Mouse (Mus musculus) midbrain, embryonic 16.5 days (tissue): Measurements from ENCODE around the gene Mtmr4. TPM values are rescaled to one million over a fixed set of nuclear protein-coding genes. Genes with fewer than 3 reads are reported as not detected.

Experiments
- ATAC-seq: fragments of 200-750 bp; cut with Nextera tagmentation; 2 replicates; pipeline ENCODE4 v1.8.0; 2017; ENCODE audit warnings: moderate TSS enrichment
- H3K27ac ChIP-seq: fragments of 300-500 bp; sonication (generic); 2 replicates; pipeline ENCODE4 v1.5.1; 2014; ENCODE audit warnings: mild to moderate bottlenecking, low read length, mixed read lengths
- H3K27me3 ChIP-seq: fragments of 300-500 bp; sonication (generic); 2 replicates; pipeline ENCODE4 v1.6.1; 2014; ENCODE audit warnings: low read depth, low read length, mixed read lengths; ENCODE audit not compliant: control insufficient read depth, insufficient read depth
- H3K36me3 ChIP-seq: fragments of 300-500 bp; sonication (generic); 2 replicates; pipeline ENCODE4 v1.6.1; 2014; ENCODE audit warnings: mild to moderate bottlenecking, low read length, moderate library complexity, mixed read lengths; ENCODE audit not compliant: control insufficient read depth, insufficient read depth
- H3K4me1 ChIP-seq: fragments of 300-500 bp; sonication (generic); 2 replicates; pipeline ENCODE4 v1.6.1; 2014; ENCODE audit warnings: mild to moderate bottlenecking, low read length, mixed read lengths; ENCODE audit not compliant: control insufficient read depth, insufficient read depth
- H3K4me2 ChIP-seq: fragments of 300-500 bp; sonication (generic); 2 replicates; pipeline ENCODE4 v1.6.1; 2014; ENCODE audit warnings: mild to moderate bottlenecking, low read length, mixed read lengths
- H3K4me3 ChIP-seq: fragments of 300-500 bp; sonication (generic); 2 replicates; pipeline ENCODE4 v1.5.1; 2014; ENCODE audit warnings: low read depth, mild to moderate bottlenecking, low read length, moderate library complexity, mixed read lengths
- H3K9ac ChIP-seq: fragments of 300-500 bp; sonication (generic); 2 replicates; pipeline ENCODE4 v1.6.1; 2014; ENCODE audit warnings: low read depth, low read length, mixed read lengths
- H3K9me3 ChIP-seq: fragments of 300-500 bp; sonication (generic); replicated peaks from 2 replicates; pipeline ENCODE4 v1.6.1; 2014; ENCODE audit warnings: mild to moderate bottlenecking, low read length, mixed read lengths; ENCODE audit not compliant: control insufficient read depth, poor library complexity, severe bottlenecking
- WGBS: fragments of 180-500 bp; shearing (Covaris S2); extraction: QIAGEN DNeasy Blood & Tissue Kit; methylation state at CpG from one replicate; pipeline ENCODE4 v1.1.7; 2014; 5-methylcytosine and 5-hydroxymethylcytosine counted together
- polyA plus RNA-seq: library from polyadenylated mRNA; unstranded; fragments of >200 nt; fragmentation: Nextera tagmentation; extraction: Ambion mirVana; gene quantifications from 2 replicates; pipeline ENCODE4 v1.2.1, GENCODE M21; 2015

The Mtmr4 gene
- 54.5 and 58.2 TPM in 2 replicates for polyA plus RNA-seq

DNA sequence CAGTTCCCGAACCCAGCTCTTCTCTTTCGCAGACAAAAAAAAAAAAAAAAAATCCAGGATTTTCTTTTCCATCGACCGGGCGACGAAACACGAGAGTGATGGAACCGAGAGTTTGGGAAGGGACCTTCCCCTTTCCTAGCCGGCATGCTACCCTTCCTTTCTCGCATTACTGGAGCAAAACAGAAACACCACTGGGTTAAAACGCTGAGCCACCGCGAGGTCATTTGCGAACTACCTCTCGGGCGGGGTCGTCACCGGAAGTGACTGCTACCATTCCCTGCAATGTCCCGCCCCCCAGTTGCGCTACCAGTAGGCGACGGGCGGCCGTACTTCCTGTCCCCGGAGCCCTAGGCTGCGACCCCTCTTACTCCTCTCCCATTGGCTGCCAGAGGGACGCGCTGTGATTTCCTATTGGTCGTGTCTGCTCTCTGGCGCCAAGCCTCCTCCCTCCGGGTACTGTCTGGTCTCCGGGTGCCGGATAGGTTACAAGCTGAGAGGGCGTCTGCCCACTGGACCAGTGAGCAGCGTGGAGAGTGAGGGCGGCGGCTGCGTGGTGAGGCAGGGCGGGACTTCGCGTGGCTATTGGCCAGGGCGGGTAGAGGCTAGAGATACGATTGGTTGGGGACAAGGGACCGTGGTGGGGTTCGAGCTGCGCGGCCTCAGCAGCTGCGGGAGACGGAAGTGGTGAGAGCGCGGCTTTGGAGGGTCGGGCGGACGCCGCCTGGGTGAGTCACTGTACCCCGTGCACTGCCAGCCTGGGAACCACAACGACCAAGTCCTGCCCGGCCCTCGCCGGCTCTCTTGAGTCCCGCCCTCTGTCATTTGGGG, at the start of gene Mtmr4:
Mtmr4 (plus strand) TSS at position 637 of the 828 bp plus-strand sequence.
- peak within 1 kb of the TSS; percentile 77 for H3K9ac ChIP-seq
- H3K4me3 ChIP-seq: peak within 1 kb of the TSS; percentile 67
- ATAC-seq: peak; percentile 98
- under 1% methylated on average over 61 of the region's 61 CpGs for WGBS
- H3K4me1 ChIP-seq: peaks cover 34% of the 10 kb centered on the region
- H3K4me2 ChIP-seq: peak within 1 kb of the TSS; percentile 87
- H3K27ac ChIP-seq: peak within 1 kb of the TSS; percentile 89
- H3K36me3 ChIP-seq: no peaks in the 10 kb centered on the region
- no peaks in the 10 kb centered on the region for H3K9me3 ChIP-seq
- no peaks in the 10 kb centered on the region for H3K27me3 ChIP-seq

DNA sequence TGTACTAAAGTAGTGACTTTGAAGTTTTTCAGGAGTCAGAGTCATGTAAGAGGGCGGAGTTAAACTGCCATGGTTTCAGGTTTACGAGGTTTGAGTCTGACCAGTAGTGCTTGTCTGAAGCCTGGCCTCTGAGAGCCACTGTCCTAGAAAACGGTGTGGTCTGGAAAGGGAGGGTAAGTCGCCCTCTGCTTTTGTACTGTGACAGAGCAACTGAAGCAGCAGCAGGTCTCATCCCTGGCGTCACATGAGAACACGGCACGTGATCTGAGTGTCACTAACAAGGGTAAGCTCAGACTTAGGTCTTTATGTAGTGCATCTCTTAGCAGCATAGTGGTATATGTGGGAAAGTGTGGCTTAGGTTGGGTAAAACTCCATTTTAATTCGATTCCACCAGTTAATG, 49.7 kb upstream of the Mtmr4 start:
- Histone ChIP-seq H3K9ac (no peak overlapping the region), H3K9me3 (no peaks in the 10 kb centered on the region), H3K27ac (no peak overlapping the region), H3K27me3 (no peaks in the 10 kb centered on the region), H3K4me3 (no peak overlapping the region), H3K4me1 (no peaks in the 10 kb centered on the region), H3K4me2 (no peak overlapping the region), H3K36me3 (no peaks in the 10 kb centered on the region)
- 38% methylated on average over 8 of the region's 8 CpGs for WGBS
- ATAC-seq: no peak

GRCm38 (mm10) chr11:87542906-87543305, 49.1 kb upstream of the Mtmr4 start:
- ATAC-seq: no peak
- Histone ChIP-seq H3K4me3 (no peak overlapping the region), H3K4me2 (no peak overlapping the region), H3K9me3 (no peaks in the 10 kb centered on the region), H3K36me3 (no peaks in the 10 kb centered on the region), H3K4me1 (no peaks in the 10 kb centered on the region), H3K27ac (no peak overlapping the region), H3K27me3 (no peaks in the 10 kb centered on the region), H3K9ac (no peak overlapping the region)
- WGBS: 56% methylated on average over 3 of the region's 3 CpGs

- no peak overlapping the region for H3K27ac ChIP-seq
- ATAC-seq: no peak
- WGBS: 70% methylated on average over 4 of the region's 4 CpGs
- H3K9me3 ChIP-seq: no peaks in the 10 kb centered on the region
- no peak overlapping the region for H3K4me3 ChIP-seq
- no peak overlapping the region for H3K9ac ChIP-seq
- no peaks in the 10 kb centered on the region for H3K36me3 ChIP-seq
- H3K27me3 ChIP-seq: no peaks in the 10 kb centered on the region
- no peaks in the 10 kb centered on the region for H3K4me1 ChIP-seq
- H3K4me2 ChIP-seq: no peak overlapping the region
These were observed 38.6 kb upstream of the Mtmr4 start for GRCm38 (mm10) chr11:87553342-87553741.

DNA sequence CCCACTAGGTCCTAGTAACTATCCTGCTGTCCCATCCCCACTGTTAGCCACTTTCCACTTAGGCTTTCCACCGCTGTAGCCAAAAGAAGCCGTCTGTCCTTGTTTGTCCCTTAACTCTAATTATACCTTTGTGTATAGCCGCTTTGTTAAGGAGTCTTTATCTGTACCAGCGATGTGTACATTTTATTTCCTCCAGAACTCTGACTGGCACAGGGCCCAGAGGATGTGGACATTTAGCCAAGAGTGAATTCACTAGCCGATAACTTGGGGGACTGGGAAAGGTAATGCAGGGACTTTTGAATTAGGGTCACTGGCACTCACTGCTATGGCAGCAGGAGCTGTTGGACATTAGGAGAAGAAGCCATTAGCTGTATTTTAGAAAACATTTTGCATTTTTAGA, 37.6 kb upstream of the Mtmr4 start:
- H3K9me3 ChIP-seq: no peaks in the 10 kb centered on the region
- H3K4me2 ChIP-seq: no peak overlapping the region
- ATAC-seq: no peak
- no peak overlapping the region for H3K27ac ChIP-seq
- H3K36me3 ChIP-seq: no peaks in the 10 kb centered on the region
- no peaks in the 10 kb centered on the region for H3K27me3 ChIP-seq
- H3K4me3 ChIP-seq: no peak overlapping the region
- WGBS: 48% methylated on average over 5 of the region's 5 CpGs
- H3K4me1 ChIP-seq: no peaks in the 10 kb centered on the region
- no peak overlapping the region for H3K9ac ChIP-seq

DNA sequence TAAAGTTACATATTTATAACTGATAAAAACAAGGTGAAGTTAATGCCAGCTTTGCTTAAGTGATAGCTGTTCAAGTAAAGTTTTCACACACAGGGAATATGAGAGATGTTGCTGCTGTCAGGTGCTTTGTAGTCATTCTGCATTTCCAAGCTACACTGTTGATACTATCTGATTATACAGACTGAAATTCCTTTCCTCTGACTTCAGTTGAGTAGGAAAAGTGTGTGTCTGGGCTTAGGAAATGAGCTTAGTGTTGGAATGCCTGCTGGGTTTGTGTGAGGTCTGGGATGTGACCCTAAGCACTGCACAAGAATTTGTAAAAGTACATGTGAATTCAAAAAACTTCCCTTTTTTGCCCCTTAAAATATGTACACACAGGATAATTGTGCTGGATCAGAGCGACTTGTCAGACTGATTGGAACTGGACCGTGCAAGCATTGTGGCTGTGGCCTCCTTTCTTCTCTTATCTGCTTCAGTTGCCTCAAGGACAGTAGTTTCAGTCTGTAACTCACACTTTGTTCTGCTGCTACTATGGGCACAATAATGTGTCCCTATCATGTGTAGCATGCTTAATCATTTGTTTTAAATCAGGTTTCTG, 36.8 kb upstream of the Mtmr4 start:
- ATAC-seq: no peak
- 27% methylated on average over 2 of the region's 2 CpGs for WGBS
- Histone ChIP-seq H3K4me3 (no peak overlapping the region), H3K4me2 (no peak overlapping the region), H3K36me3 (no peaks in the 10 kb centered on the region), H3K27ac (no peak overlapping the region), H3K9ac (no peak overlapping the region), H3K4me1 (no peaks in the 10 kb centered on the region), H3K9me3 (no peaks in the 10 kb centered on the region), H3K27me3 (no peaks in the 10 kb centered on the region)

DNA sequence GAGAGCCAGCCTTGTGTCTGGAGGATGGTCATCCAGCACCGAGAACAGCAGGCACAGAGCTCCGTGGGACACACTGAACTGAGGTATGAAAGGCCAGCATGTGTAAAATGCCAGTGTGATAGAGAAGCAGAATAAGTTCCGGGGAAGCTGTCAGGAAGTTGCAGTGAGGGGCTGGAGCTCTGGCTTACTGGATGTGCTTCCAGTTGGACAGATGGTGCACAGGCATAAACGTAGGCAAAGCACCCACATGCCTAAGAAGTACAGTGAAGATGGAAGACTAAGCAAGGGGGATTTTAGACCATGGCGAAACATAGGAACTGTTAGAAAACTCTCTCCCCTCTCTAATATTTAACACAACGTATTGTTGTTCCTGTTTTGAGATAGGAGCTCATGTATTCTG, 30.8 kb upstream of the Mtmr4 start:
- Histone ChIP-seq H3K4me2 (no peak overlapping the region), H3K27ac (no peak overlapping the region), H3K27me3 (no peaks in the 10 kb centered on the region), H3K4me1 (no peaks in the 10 kb centered on the region), H3K4me3 (no peak overlapping the region), H3K36me3 (no peaks in the 10 kb centered on the region), H3K9me3 (no peaks in the 10 kb centered on the region), H3K9ac (no peak overlapping the region)
- no peak for ATAC-seq
- WGBS: 84% methylated on average over 6 of the region's 6 CpGs

DNA sequence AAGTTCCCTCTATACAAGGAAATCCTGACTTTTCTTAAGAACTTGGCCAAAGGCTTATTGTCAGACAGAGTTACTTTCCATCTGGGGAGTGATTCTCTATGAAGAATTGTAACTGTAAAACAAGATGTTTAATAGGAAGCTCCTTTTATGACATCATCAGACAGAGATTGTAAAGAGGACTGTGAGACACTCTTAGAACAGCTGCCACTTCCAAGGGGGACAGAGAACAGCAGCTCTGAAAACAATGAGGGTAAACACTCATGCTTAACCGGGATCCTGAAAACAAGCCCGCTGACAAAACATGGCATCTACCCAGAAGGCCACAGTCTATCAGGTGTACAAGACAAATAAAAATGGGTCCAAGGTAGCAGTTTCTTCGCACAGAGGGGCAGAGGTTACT, 25.5 kb upstream of the Mtmr4 start, which contains the start of gene Gm11492:
Gm11492 (plus strand) TSS at position 153 of the 400 bp plus-strand sequence.
- H3K27me3 ChIP-seq: no peaks in the 10 kb centered on the region
- WGBS: 86% methylated on average over 3 of the region's 3 CpGs
- no peaks in the 10 kb centered on the region for H3K4me1 ChIP-seq
- ATAC-seq: no peak
- H3K36me3 ChIP-seq: no peaks in the 10 kb centered on the region
- H3K9me3 ChIP-seq: no peaks in the 10 kb centered on the region
- no peak within 1 kb of the TSS for H3K4me3 ChIP-seq
- no peak within 1 kb of the TSS for H3K9ac ChIP-seq
- H3K4me2 ChIP-seq: no peak within 1 kb of the TSS
- H3K27ac ChIP-seq: no peak within 1 kb of the TSS

GRCm38 (mm10) chr11:87568255-87568953, 23.6 kb upstream of the Mtmr4 start, which contains the start of gene Sept4:
Sept4 (plus strand) TSS chr11:87568903.
- Histone ChIP-seq H3K4me3 (no peak within 1 kb of the TSS), H3K4me1 (no peaks in the 10 kb centered on the region), H3K9ac (no peak within 1 kb of the TSS), H3K27ac (no peak within 1 kb of the TSS), H3K9me3 (no peaks in the 10 kb centered on the region), H3K27me3 (no peaks in the 10 kb centered on the region), H3K36me3 (no peaks in the 10 kb centered on the region), H3K4me2 (no peak within 1 kb of the TSS)
- 75% methylated on average over 7 of the region's 7 CpGs for WGBS
- no peak for ATAC-seq
